Mouse (Mus musculus): ENCODE measurements around the gene Lrrc46.

DNA sequence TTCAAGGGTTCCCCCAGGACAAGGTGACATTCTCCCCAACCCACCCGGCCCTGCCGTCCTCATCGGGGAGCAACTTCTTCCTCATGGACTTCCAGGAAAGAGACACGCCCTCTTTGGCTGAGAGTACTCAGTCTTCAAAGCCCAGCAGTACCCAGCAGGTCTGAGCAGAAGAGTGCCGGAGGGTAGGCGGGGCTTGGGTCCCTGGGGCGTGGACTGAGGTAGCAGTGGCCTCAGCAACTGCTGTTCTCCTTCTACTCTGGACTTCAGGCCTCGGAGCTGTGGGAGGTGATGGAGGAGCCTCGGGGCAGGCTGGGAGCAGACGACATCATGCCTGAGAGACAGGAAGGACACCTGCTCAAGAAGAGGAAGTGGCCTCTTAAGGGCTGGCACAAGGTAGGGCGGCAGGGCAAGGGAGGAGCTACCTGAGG, 11.0 kb upstream of the Lrrc46 start:
- TF ChIP-seq CTCF (IDR thresholded peaks at IDR 0.05; ENCODE audit: insufficient read depth, low read length) (no peak), POLR2A (IDR thresholded peaks at IDR 0.05; ENCODE audit: borderline replicate concordance, extremely low read depth, low read depth, low read length) (no peak)
